Mouse (Mus musculus): ENCODE results near the gene Klk6.

Klk6 gene

DNA sequence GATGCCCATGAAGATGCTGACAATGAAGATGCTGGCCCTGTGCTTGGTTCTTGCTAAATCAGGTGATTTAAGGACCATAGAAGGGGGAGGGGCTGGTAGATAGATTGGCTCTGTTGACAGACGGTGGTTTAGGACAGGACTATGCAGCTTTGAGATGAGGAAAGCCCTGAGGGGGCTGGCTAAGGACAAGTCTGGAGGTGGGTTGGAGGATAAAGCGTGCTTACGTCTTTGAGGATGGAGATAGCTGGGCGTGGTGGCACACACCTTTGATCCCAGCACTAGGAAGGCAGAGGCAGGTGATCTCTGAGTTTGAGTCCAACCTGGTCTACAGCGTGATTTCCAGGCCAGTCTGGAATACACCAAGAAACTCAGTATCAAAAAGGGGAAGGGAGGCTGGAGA lies 1.8 kb downstream of the Klk6 start:
- DNase-seq = no peak

DNA sequence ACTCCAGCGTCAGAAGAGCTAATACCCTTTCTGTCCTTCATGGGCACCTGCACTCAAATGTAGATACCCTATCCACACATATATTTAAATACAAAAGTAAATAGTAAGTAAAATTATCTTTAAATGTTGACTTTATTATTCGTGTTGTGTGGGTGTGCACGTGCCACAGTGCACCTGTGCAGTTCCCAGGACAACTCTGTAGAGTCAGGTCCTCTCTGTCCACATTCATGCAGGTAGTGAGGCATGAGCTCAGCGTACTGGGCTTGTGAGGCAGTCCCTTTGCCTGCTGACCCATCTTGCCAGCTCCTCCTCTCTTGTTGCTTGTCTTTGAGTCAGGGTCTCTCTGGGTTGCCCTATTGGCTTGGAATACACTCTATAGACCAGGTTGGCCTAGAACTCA lies 3.4 kb downstream of the Klk6 start:
- no peak for DNase-seq

DNA sequence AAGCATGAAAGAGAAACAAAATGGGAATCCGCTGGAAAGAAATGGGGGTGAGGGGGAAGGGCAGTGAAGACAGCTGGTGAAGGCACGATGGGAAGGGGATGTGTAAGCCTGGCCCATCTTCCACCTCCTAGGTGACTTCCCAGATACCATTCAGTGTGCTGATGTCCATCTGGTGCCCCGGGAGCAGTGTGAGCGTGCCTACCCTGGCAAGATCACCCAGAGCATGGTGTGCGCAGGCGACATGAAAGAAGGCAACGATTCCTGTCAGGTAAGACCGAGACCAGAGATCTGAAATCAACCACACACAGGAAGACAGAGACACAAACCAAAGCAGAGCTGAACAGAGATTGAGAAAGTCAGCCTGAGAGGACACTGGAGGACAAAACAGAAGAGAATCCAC lies 4.7 kb downstream of the Klk6 start:
- no peak for DNase-seq

DNA sequence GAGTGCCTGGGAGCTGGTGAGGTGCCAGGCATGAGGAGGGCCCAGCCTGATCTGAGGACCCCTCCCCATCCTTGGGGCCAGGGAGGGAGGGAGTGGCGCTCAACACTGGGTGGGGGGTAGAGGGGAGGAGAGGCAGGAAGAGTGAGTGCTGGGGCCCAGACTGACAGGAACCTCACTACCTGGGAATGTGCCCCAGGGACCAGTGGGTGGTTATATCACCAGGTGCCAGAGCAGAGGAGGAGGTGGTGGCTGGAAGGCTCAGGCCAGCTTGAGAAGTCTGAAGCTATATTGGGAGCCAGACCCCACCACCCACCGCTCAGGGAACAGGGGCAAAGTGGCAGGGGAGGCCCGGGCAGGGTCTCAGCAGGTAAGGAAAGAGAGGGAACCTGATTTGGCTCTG lies 17.4 kb downstream of the Klk6 start, which contains the start of gene Klk5:
TSS of gene Klk5 (plus strand) at position 271 of the 400 bp plus-strand sequence.
- no peak for DNase-seq

DNA sequence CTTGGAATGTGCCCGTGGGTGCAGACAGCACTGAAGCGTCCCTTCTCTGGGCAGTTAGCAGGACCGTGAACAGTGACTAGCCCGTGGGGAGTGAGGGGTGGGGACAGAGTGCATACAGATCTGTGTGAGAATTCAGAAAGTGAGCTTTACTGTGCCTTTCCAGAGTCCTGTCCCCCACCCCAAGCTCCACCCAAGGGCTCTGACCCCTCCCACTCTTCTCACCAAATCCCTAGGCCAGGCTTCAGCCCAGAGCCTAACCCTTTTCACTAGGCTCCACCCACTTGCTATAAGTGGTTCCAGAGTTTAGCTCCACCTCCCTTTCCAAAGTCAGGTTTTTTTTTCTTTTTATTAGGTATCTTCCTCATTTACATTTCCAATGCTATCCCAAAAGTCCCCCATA lies 19.5 kb downstream of the Klk6 start:
- DNase-seq = no peak

DNA sequence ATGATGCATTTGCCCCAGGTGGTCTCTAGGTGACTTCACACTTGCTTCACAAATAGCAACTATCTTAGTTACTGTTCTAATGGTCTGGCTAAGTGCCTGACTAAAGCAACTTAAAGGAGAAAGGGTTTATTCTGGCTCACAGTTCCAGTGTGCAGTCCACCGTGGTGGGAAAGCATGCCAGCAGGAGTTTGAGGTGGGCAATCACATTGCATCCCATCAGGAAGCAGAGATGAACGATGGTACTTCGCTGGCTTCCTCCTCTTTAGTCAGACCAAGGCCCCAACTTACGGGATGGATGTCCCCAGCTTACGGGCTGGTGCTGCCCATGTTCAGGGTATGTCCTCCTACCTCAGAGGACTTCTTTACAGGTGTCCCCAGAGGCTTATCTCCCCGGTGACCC lies 27.3 kb downstream of the Klk6 start:
- DNase-seq = no peak

DNA sequence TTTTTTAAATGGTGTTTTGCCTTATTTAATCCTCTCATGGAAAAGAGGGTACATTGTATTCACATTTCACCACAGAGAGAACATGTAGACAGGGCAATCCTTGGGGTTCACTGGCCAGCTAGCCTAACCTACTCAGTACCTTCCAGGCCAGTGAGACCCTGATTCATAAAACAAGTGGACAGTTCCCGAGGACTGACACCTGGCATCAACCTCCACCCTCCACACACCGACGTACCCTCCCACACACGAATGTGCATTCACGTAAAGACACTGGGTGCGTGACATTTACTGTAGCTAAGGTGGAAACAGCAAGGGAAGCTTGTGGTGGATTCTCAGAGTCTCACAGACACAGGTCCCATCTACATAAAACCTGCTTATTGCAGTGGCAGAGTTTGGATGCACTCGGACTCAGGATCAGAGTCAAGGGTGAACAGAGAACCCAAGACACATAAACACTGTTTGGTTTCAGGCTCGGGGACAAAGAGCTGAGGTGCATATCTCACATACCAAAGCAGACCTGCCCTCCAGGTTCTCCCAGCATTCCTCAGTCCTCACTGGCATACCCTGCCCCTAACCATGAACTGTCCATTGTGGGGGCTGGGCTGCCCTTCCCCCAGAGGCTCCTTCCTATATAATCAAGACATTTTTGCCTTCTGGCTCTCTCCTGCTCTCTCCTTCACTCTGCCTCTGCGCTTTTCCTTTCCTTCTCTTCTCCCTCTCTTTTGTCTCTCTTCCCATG lies 30.5 kb downstream of the Klk6 start:
- no peak for DNase-seq

DNA sequence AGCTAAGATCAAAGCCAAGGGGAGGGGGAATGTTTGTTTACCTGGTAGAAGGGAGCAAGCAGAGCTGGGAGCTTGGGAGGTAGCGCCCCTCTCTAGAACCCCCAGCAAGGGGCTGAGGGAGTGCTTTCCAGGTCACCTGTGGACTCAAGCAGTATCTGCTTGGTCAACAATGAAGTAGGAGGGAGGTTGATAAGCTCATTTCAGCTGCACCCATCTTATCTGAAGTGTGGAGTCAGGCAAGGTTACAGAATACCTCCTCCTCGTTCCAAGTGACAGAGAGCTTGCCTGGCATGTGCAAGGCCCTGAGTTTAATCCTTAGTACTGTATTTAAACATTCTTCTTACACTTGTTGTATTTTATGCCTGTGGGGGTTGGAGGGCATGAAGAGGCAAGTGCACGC lies 31.4 kb downstream of the Klk6 start:
- DNase-seq = no peak

DNA sequence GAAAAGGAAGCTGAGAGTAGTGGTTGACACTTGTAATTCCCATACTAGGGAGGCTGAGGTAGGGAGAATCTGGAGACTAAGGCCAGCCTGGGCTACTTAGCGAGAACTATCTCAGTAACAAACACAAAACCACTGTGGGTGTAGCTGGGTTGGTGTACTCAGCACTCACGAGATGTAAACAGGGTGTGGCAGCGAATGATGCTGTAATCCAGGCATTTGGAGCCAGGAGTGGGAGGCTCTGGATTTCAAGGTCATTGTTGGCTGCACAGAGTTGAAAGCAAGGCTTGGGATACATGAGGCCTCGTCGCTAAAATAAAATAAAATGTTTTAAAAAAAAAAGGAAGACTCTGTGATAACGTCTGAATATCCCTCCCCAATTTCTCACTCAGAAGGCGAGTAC lies 32.0 kb downstream of the Klk6 start:
- DNase-seq = no peak

DNA sequence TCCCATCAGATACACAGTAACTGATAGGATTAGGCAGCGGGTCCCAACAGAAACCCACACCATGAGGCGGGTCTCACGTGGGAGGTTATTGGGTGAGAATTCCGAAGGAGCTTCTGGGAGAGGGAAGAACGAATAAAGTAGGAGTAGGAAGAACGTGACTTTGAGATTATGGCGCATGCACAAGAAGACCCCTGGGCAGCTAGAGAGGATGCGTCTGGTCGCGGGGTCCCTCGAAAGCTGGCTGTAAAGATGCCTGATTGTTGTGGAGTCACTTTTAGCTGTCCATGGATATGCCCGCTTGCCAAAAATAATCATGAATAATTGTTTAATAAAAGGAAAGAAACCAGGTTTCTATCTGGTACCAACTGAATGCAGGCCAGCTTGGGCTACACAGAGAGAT lies 33.2 kb downstream of the Klk6 start:
- DNase-seq = no peak

DNA sequence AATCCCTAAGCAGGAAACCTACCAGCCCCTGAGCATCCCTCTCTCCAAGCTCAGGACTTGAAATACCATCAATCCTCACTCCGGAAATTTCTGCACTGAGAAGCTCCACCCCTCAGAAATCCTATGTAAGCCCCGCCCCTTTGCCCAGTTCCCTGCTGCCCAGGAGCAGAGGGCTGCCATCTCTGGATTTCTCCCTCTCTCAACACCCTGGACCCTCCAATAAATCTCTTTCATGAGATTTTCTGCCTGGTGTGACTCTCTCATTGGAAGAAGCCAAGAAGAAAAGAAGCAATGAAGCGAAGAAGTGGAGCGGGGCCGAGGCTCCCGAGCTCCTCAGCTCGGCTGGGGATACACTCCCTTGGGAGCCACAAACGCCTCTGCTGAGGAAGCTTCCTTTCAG lies 36.1 kb downstream of the Klk6 start:
- DNase-seq = no peak

DNA sequence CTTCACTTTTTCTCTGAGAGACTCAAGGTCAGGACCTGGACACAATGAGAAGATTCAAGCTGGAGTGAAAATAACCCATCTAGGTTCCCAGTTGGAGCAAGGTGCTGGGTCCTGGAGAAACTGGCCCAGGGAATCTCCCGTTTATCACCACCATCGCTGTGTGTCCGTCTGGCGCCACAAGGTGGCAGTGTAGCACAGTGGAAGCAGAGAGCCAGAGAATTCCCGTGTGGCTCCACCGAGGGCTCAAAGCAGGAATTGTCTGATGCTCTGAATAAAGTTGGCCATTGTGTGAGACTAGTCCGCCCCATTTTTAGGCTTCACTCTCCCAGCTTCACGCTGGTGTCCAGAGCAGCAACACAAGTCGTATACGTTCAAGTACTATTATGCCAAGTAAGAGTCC lies 48.9 kb downstream of the Klk6 start:
- peak; percentile 87 for DNase-seq

DNA sequence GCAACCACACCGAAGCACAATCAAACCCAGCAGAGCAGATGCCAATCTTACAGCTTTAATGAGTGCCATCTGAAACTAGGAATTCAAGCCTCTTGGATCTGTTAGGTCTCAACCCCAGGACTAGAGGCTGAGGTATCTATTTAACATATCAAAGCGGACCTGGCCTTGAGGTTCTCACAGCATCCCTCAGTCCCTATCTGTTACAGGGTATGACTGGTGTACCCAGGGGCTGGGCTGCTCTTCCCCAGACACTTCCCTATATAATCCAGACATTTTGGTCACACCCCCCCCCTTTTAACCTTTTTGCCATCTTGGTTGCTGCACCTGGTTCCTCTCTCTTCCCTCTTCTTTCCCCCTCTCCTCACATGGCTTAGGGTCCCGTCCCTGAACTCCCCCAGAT lies 49.4 kb downstream of the Klk6 start:
- no peak for DNase-seq

DNA sequence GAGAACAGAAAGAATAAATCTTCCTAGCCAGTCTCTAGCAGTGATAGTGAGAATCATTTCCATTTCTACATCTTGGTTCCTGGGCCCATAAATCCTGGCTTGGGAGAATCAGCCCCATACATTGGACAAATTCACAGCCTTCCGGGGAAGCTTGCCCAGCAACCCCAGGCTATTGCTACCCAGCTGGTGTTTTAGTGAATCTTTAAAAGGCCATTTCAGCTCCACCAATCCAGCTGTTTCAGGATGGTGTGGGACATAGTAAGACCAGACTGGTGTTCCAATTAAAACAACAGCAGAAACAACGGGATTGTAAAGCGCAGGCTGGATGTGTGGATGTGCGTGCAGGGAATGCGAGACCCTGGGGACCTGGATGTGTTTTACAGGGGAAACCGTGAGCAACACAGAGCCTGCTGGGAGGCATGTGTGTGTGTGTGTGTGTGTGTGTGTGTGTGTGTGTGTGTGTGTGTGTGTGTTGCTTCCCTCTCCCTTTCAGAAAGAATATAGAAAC lies 50.6 kb downstream of the Klk6 start:
- DNase-seq = no peak

DNA sequence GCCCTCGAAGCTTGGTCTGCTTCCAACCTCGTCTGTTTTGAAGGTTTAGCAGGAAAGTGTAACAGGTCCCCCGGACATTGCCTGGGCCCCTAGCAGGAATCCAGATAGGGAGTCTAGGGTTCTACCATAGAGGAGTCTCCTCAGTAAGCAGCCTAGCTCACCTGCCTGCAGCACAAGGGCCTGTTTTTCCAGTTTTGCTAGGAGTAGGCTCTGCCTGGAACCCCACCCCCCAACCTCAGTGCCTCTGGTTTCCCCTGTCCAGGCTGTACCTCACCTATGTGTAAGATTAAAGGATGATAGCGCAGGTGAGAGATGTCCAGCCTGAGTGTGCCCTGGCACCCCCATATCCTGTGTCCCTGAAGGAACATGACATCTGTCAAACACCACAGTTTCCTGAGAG lies 52.1 kb downstream of the Klk6 start:
- DNase-seq = no peak

DNA sequence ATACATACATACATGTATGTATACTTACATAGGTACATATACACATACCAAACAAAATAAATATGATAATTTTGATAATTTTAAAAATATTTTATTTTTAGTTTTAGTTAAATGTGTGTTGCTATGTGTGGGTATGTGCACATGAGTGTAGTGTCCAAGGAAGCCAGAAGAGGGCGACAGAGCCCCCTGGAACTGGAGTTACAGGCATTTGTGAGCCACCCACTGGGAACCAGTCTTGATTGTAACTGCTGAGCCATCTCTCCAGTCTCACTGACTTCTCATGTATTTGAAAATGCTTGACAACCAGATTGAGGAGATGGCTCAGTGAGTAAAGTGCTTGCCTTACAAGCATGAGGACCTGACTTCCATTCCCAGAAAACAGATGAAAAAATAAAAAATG lies 54.0 kb downstream of the Klk6 start:
- DNase-seq = no peak

DNA sequence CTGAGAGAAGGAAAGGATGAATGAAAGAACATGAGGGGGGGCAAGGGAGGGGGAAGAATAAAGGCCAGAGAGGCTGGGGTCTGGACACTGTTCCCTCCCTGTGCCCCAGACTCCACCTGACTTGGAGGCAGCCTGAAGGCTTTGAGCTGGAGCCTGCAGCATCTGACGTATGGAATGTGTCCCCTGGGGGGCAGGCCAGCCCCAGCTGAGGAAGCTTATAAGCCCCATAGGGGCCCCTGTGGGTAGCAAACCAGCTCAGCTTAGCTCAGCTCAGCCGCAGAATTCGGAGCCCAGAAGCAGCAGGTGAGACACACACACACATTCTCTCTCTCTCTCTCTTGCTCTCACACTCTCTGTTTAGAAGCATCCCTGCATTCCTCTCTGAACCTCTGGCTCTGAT lies 56.6 kb downstream of the Klk6 start, which contains the start of gene Klk4:
TSS of gene Klk4 (plus strand) at position 249 of the 400 bp plus-strand sequence.
- no peak for DNase-seq
